Mouse (Mus musculus) cerebellum, adult 2 months (tissue): ENCODE results near the gene Chchd3.

Experiments
- CTCF ChIP-seq: fragments of 200-500 bp; IDR thresholded peaks from 2 replicates; pipeline ENCODE4 v1.5.1; 2011; ENCODE audit warnings: low read depth, mild to moderate bottlenecking, control low read depth, low read length, moderate library complexity, borderline replicate concordance; ENCODE audit not compliant: insufficient read depth
- POLR2A ChIP-seq: fragments of 200-500 bp; IDR thresholded peaks from 2 replicates; pipeline ENCODE4 v1.6.1; 2011; ENCODE audit warnings: low read length, control low read depth, borderline replicate concordance; ENCODE audit not compliant: insufficient read depth

GRCm38 (mm10) chr6:32776384-32776783 lies 283.7 kb downstream of the Chchd3 start:
- TF ChIP-seq POLR2A: no peak
- no peak for TF ChIP-seq CTCF
